Mouse (Mus musculus) testis, adult 2 months (tissue): Measurements from ENCODE around the gene Lrmda. TPM values are rescaled to one million over a fixed set of nuclear protein-coding genes. Genes with fewer than 3 reads are reported as not detected.
"Not testable (repeated sequence)": the region's sequence is repeated elsewhere in the genome, so short reads cannot be mapped to it uniquely, and the experiment has no call there.

Experiments used
- H3K27ac ChIP-seq: fragments of 200-500 bp; 2 replicates; pipeline ENCODE4 v1.5.1; 2012; ENCODE audit warnings: low read depth, low read length; ENCODE audit not compliant: control insufficient read depth, insufficient read depth
- H3K27me3 ChIP-seq: fragments of 200-500 bp; 2 replicates; pipeline ENCODE4 v1.6.1; 2012; ENCODE audit warnings: mild to moderate bottlenecking, low read length, moderate library complexity; ENCODE audit not compliant: control insufficient read depth, insufficient read depth
- H3K36me3 ChIP-seq: fragments of 200-500 bp; 2 replicates; pipeline ENCODE4 v1.6.1; 2012; ENCODE audit warnings: mild to moderate bottlenecking, low read length; ENCODE audit not compliant: control insufficient read depth, insufficient read depth
- H3K4me1 ChIP-seq: fragments of 200-500 bp; 2 replicates; pipeline ENCODE4 v1.6.1; 2012; ENCODE audit warnings: low read length; ENCODE audit not compliant: control insufficient read depth, insufficient read depth
- H3K4me3 ChIP-seq: fragments of 200-500 bp; 2 replicates; pipeline ENCODE4 v1.5.1; 2012; ENCODE audit warnings: low read depth, mild to moderate bottlenecking, low read length, moderate library complexity, mixed read lengths; ENCODE audit not compliant: control insufficient read depth
- CTCF ChIP-seq: fragments of 200-500 bp; IDR thresholded peaks from 2 replicates; pipeline ENCODE4 v1.5.1; 2012; ENCODE audit warnings: low read depth, mild to moderate bottlenecking, inconsistent platforms, low read length, moderate library complexity; ENCODE audit not compliant: control insufficient read depth, insufficient read depth, insufficient replicate concordance
- POLR2A ChIP-seq: fragments of 200-500 bp; IDR thresholded peaks from 2 replicates; pipeline ENCODE4 v1.6.1; 2012; ENCODE audit warnings: low read depth, mild to moderate bottlenecking, inconsistent platforms, low read length, moderate library complexity; ENCODE audit not compliant: control insufficient read depth
- polyA plus RNA-seq: library from polyadenylated mRNA; depleted of rRNA; stranded (reverse); fragments of >200 nt; gene quantifications from 2 replicates; pipeline ENCODE4 v1.2.3, GENCODE M21; 2012

Lrmda gene
- polyA plus RNA-seq, 1 experiment = 2.1 TPM

DNA sequence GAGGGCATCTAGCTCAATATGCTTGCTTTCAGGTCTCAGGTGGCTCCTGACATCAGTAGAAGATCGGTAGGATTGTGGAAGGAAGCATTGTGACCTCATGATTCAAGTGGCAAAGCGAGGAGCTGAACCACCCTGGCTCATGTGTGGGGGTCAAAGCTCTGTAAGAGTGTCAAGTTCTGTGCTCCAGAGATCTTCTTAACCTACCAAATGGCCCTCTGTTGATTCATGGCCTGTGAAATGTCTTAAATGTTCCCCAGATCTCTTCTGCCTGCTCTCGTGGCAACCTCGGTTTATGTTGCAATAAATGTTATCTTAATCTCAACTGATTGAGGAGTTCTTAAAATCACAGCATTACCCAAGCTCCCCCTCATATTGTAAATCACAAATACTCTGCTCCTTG, 780.5 kb downstream of the Lrmda start:
- no peak overlapping the region for H3K4me3 ChIP-seq
- TF ChIP-seq CTCF (no peak), POLR2A (no peak)
- no peak overlapping the region for H3K27ac ChIP-seq

DNA sequence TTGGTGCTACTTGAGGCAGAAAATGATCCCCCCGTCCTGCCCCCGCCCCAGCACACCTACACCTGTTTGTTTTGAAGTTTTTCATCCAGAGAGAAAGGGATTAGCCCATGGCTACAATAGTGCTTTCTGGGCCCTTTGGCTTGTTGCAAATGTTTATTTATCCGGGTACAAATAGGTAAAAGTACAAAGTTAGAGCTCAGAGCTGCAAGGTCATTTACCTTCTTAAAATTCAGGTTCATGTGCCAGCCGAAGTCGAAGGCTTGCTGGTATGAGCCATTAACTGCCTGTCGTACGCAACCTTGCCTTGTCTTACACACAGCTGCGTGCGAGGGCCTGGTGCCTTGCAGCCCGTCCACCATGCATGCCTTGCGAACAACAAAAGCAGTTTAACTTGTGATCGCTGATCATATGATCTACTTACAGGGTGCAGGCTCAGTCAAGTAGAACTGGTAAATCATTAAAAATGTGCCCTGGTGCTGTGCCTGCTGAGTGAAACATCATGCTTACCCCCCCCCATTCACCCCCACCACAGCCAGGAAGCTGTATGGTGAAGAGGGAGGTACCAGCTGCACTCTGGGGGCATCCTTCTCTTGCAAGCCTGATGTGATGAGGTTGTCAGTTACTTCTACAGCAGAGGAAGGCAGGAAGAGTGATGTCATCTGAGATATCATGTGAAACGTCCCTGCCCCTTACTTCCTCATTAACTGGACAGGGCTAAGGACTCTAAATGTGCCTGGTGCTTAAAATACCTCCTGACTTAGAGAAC, 781.5 kb downstream of the Lrmda start:
- H3K27ac ChIP-seq = no peak overlapping the region

More for the DNA sequence above, 780.5 kb downstream of the Lrmda start:
- Histone ChIP-seq H3K4me1 (no peaks in the 10 kb centered on the region), H3K27me3 (no peaks in the 10 kb centered on the region), H3K36me3 (no peaks in the 10 kb centered on the region)

DNA sequence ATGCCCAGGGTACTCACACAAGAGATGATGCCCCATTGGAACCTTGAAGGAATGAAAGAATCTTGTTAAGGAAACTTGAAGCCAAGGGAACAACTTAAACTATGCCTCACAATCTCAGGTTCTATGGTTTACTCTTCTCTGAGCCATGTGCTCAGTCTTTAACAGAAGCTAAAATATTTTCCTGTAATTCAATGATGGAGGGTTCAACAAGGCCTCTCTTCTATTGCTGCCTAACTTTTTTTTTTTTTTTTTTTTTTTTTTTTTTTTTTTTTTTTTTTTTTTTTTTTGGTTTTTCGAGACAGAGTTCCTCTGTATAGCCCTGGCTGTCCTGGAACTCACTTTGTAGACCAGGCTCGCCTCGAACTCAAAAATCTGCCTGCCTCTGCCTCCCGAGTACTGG, 782.2 kb downstream of the Lrmda start:
- H3K4me3 ChIP-seq, H3K36me3 ChIP-seq, H3K27ac ChIP-seq, H3K27me3 ChIP-seq, H3K4me1 ChIP-seq: not testable (repeated sequence)

More for the DNA sequence above, 781.5 kb downstream of the Lrmda start:
- Histone ChIP-seq H3K36me3 (no peaks in the 10 kb centered on the region), H3K27me3 (no peaks in the 10 kb centered on the region), H3K4me3 (no peak overlapping the region), H3K4me1 (no peaks in the 10 kb centered on the region)
- TF ChIP-seq CTCF = no peak
- TF ChIP-seq POLR2A = no peak

DNA sequence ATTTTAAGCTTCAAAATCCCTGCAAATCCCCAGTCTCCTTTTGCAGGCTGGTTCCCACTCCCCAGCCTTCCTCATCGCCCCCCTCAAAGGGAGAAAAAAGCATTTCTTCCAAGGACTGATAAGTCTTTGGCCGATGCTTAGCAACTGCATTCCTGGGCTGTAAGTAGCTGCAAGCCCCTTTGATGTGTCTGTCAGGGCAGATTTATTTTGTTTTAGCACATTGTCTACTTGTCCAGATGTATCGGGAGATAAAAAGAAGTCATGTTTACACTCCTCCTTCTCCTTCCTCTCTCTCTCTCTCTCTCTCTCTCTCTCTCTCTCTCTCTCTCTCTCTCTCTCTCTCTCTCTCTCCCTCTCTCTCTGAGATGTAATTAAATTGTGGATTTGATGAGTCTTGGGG, 787.8 kb downstream of the Lrmda start:
- Histone ChIP-seq H3K27me3 (no peaks in the 10 kb centered on the region), H3K4me3 (no peak overlapping the region), H3K27ac (no peak overlapping the region), H3K4me1 (no peaks in the 10 kb centered on the region; the same call in 1 of the 2 replicates), H3K36me3 (no peaks in the 10 kb centered on the region)
- TF ChIP-seq CTCF (no peak), POLR2A (no peak)

DNA sequence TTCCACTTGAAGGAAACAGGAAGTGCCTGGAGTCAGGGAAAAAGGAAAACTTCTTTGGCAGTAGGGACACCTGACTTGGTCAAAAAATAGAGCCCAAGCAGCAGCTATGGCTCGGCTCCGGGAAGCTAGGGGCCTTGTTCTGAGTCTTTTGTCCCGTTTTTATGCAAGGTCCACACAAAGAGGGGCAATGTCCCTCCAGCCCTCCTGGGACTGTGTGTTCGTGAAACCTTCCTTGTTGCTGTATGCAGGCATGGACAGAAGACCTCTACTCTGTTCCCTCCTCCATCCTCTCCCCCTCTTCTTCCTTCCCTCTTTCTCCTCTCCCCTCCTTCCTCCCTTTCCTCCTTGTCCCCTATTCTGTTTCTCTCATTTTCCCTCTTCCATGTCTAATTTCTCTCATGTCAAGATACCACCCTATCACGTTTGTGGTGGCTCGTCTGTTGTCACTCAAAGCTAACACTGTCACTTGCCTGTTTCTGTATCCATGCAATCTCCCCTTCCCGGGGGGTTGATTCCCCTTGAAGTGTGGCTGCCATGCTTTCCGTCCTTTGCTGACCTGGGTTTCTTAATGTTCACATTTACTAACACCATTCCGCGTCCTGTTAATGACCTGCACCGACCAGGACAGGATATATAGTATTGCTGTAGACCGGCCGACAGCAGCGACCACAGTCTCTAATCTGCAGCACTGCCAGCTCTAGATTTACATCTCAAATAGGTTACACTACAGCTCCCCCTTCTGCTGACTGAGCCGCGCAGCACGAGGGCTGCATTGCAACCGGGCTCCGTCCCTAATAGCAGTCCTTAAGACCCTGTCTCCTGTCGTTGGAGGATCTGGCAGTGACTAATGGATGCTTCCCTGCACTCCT, 788.4 kb downstream of the Lrmda start:
- H3K27ac ChIP-seq = no peak overlapping the region
- TF ChIP-seq POLR2A (no peak), CTCF (peak; percentile 43; the same call in 1 of the 2 replicates)
- H3K4me3 ChIP-seq = no peak overlapping the region
- H3K36me3 ChIP-seq = no peaks in the 10 kb centered on the region
- H3K4me1 ChIP-seq = no peaks in the 10 kb centered on the region; the same call in 1 of the 2 replicates
- H3K27me3 ChIP-seq = no peaks in the 10 kb centered on the region

DNA sequence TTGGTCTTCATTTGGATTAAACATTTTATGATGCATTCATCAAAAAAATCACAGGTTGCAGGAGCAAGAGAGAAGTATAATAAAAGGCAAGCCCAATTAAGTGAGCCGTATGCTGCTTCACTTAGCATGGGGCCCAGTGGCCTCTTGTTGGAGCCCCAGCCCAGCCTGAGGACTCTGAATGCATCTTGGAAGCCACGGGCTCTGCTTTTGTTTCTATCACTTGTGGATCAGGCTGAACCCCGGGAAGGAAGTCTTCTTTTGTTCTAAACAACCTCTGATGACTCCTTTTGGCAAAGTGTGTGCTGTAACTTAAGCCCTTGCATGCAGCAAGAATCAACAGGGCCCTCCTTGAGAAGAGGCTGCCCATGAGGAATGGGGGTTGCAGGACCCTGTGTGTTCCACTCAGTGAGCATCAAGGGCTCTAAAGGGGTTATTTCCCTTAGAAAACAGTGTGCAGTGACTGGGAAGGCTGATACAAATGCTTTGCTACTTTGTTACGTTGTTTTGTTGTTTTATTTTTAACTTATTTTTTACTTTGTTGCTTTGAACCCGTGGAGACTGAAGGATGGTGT, 789.2 kb downstream of the Lrmda start:
- no peak for TF ChIP-seq POLR2A
- no peak overlapping the region for H3K4me3 ChIP-seq
- H3K36me3 ChIP-seq = no peaks in the 10 kb centered on the region
- no peak overlapping the region for H3K27ac ChIP-seq
- no peaks in the 10 kb centered on the region for H3K27me3 ChIP-seq
- H3K4me1 ChIP-seq = no peaks in the 10 kb centered on the region; the same call in 1 of the 2 replicates

DNA sequence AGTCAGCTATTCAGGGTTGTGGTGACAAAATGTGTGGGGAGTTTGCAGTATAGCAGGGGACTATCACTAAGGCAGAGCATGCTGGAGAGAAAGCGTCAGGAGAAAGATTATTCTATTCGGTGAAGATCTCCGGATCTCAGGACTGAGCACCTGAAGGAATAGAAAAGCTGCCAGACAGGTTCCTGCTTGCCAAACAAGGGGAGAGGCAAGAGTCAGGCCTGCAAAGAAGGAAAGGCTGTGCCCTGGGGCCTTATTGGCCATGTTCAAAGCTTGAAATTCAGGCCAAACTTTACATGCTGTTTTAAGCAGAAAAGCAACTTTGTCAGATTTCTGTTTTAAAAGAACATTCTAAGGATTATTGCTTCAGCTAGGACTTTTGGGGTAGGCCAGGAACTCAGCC, 789.7 kb downstream of the Lrmda start:
- no peaks in the 10 kb centered on the region for H3K27me3 ChIP-seq
- no peaks in the 10 kb centered on the region; the same call in 1 of the 2 replicates for H3K4me1 ChIP-seq
- no peaks in the 10 kb centered on the region for H3K36me3 ChIP-seq
- TF ChIP-seq CTCF = no peak
- TF ChIP-seq POLR2A = no peak
- H3K27ac ChIP-seq = no peak overlapping the region
- no peak overlapping the region for H3K4me3 ChIP-seq
